Mouse (Mus musculus) testis, adult 2 months (tissue): ENCODE results near the gene E330009J07Rik.

ENCODE experiments used
- CTCF ChIP-seq: fragments of 200-500 bp; IDR thresholded peaks from 2 replicates; pipeline ENCODE4 v1.5.1; 2012; ENCODE audit warnings: low read depth, mild to moderate bottlenecking, inconsistent platforms, low read length, moderate library complexity; ENCODE audit not compliant: control insufficient read depth, insufficient read depth, insufficient replicate concordance
- POLR2A ChIP-seq: fragments of 200-500 bp; IDR thresholded peaks from 2 replicates; pipeline ENCODE4 v1.6.1; 2012; ENCODE audit warnings: low read depth, mild to moderate bottlenecking, inconsistent platforms, low read length, moderate library complexity; ENCODE audit not compliant: control insufficient read depth

DNA sequence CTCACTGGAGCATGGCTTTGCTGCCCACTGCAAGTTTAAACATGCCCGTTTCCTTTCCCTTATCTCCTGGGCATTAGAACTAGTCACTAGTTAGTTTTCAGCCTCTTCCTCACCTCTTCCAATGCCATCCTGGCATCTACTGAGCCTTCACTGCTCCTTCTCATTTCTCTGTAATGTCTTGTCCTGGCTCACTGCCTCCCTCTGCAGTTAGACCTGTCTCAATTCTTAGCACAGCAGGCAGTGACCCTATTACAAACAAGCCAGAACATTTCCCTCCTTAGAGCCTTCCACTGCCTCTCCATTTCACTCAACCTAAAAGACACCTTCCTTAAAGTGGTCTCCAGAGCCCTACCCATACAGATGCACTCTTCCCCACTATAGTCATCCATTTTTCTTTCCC is 45.0 kb downstream of the E330009J07Rik start:
- no peak for TF ChIP-seq POLR2A
- TF ChIP-seq CTCF = no peak
